Mouse (Mus musculus) midbrain, embryonic 14.5 days (tissue): ENCODE results near the gene 2610042L04Rik. TPM values are rescaled to one million over a fixed set of nuclear protein-coding genes. Genes with fewer than 3 reads are reported as not detected.
"Not testable (repeated sequence)": the region's sequence is repeated elsewhere in the genome, so short reads cannot be mapped to it uniquely, and the experiment has no call there.

Source experiments
- ATAC-seq: fragments of 200-750 bp; cut with Nextera tagmentation; 2 replicates; pipeline ENCODE4 v1.8.0; 2017; ENCODE audit warnings: moderate number of reproducible peaks, moderate library complexity; ENCODE audit not compliant: low FRiP score, low TSS enrichment
- DNase-seq: peaks from one replicate; pipeline ENCODE4 v3.0.0-alpha.2; 2015
- H3K27ac ChIP-seq: fragments of 300-500 bp; sonication (generic); replicated peaks from 2 replicates; pipeline ENCODE4 v1.5.1; 2014; ENCODE audit warnings: mild to moderate bottlenecking, low read depth, low read length, moderate library complexity
- H3K27me3 ChIP-seq: fragments of 300-500 bp; sonication (generic); 2 replicates; pipeline ENCODE4 v1.6.1; 2014; ENCODE audit warnings: low read length, control low read depth, mixed read lengths; ENCODE audit not compliant: control insufficient read depth, insufficient read depth
- H3K36me3 ChIP-seq: fragments of 300-500 bp; sonication (generic); 2 replicates; pipeline ENCODE4 v1.6.1; 2014; ENCODE audit warnings: low read length, control low read depth; ENCODE audit not compliant: control insufficient read depth, insufficient read depth
- H3K4me1 ChIP-seq: fragments of 300-500 bp; sonication (generic); 2 replicates; pipeline ENCODE4 v1.6.1; 2014; ENCODE audit warnings: mild to moderate bottlenecking, antibody characterized with exemption, low read length, control low read depth; ENCODE audit not compliant: control insufficient read depth, insufficient read depth
- H3K4me2 ChIP-seq: fragments of 300-500 bp; sonication (generic); 2 replicates; pipeline ENCODE4 v1.6.1; 2014; ENCODE audit warnings: mild to moderate bottlenecking, low read length, moderate library complexity
- H3K4me3 ChIP-seq: fragments of 300-500 bp; sonication (generic); replicated peaks from 2 replicates; pipeline ENCODE4 v1.5.1; 2014; ENCODE audit warnings: low read depth, low read length
- H3K9ac ChIP-seq: fragments of 300-500 bp; sonication (generic); replicated peaks from 2 replicates; pipeline ENCODE4 v1.6.1; 2014; ENCODE audit warnings: mild to moderate bottlenecking, low read length, moderate library complexity
- H3K9me3 ChIP-seq: fragments of 300-500 bp; sonication (generic); 2 replicates; pipeline ENCODE4 v1.6.1; 2016; ENCODE audit warnings: low read length, control low read depth, mixed read lengths; ENCODE audit not compliant: control insufficient read depth
- WGBS: fragments of 180-500 bp; shearing (Covaris S2); extraction: QIAGEN DNeasy Blood & Tissue Kit; methylation state at CpG from one replicate; pipeline ENCODE4 v1.1.7; 2014; 5-methylcytosine and 5-hydroxymethylcytosine counted together
- polyA plus RNA-seq: library from polyadenylated mRNA; unstranded; fragments of >200 nt; fragmentation: Nextera tagmentation; extraction: Ambion mirVana; gene quantifications from 2 replicates; pipeline ENCODE4 v1.2.1, GENCODE M21; 2014

The 2610042L04Rik gene
- polyA plus RNA-seq, 1 experiment from 2014 or later = 5.9 TPM

DNA sequence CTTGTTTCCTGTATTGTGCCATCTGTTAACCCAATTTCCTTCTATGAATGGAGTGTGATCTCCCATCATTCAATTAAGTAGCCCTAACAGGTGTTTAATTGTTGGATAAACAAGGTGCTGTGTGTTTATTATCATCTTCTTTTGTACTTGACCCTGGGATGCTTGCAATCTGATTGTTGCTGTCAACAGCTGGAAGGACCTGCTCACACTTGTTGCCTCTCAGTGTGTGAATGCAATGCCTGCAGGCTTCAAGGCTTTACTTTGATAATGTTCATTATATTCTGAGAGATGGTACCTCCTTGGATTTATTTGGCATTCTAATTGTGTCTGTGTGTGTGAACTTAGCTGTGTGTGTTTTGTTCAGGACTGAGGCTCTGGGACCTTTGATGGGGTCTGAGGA lies 64.1 kb downstream of the 2610042L04Rik start:
- H3K4me2 ChIP-seq, H3K9me3 ChIP-seq, H3K4me3 ChIP-seq, H3K27ac ChIP-seq, H3K27me3 ChIP-seq, H3K9ac ChIP-seq, DNase-seq, ATAC-seq, H3K36me3 ChIP-seq, H3K4me1 ChIP-seq: not testable (repeated sequence)

DNA sequence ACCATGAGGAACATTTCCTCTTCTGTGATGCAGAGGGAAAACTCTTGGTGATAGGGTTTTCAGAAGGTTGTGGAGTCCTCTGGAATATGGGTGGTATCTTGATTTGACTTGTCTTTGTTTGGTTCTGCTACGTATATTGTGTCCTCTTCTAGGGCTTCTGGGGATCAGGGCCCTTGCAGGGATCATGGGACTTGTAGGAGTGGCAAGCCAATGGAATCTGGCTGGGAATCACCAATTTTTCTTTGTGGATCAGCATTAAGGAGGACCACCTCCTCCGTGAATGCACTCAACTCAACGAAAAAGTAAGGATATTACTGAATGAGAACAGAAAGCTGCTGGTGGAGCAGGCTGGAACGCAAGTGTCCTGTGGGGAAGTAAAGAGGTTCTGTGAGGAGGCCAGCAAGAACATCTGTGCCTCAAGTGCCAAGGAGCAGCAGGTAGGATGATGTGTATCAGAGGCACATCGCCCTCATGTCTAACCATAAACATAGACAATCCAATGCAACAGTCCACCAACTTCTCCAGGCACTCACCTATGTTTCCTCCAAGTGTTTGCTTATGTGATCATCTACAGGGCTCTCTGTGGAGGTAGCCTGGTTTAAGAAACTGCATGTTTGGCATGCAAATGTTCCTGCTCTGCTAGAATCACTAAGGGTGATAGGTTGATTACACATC lies 65.7 kb downstream of the 2610042L04Rik start:
- WGBS = 92% methylated on average over 5 of the region's 5 CpGs

DNA sequence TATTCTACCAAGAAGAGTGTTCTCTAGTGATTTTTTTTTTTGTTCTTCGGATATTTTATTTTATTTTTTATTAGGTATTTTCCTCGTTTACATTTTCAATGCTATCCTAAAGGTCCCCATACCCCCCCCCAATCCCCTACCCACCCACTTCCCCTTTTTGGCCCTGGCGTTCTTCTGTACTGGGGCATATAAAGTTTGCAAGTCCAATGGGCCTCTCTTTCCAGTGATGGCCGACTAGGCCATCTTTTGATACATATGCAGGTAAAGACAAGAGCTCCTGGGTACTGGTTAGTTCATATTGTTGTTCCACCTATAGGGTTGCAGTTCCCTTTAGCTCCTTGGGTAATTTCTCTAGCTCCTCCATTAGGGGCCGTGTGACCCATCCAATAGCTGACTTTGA lies 66.7 kb downstream of the 2610042L04Rik start:
- H3K27ac ChIP-seq, DNase-seq, H3K36me3 ChIP-seq, H3K4me1 ChIP-seq, H3K27me3 ChIP-seq, H3K9ac ChIP-seq, H3K4me2 ChIP-seq, H3K4me3 ChIP-seq, H3K9me3 ChIP-seq, ATAC-seq: not testable (repeated sequence)
- 75% methylated on average over 5 of the region's 5 CpGs for WGBS

More for the DNA sequence above, 65.7 kb downstream of the 2610042L04Rik start:
- H3K9me3 ChIP-seq, H3K4me1 ChIP-seq, H3K27ac ChIP-seq, ATAC-seq, H3K36me3 ChIP-seq, H3K27me3 ChIP-seq, DNase-seq, H3K4me2 ChIP-seq, H3K9ac ChIP-seq, H3K4me3 ChIP-seq: not testable (repeated sequence)

DNA sequence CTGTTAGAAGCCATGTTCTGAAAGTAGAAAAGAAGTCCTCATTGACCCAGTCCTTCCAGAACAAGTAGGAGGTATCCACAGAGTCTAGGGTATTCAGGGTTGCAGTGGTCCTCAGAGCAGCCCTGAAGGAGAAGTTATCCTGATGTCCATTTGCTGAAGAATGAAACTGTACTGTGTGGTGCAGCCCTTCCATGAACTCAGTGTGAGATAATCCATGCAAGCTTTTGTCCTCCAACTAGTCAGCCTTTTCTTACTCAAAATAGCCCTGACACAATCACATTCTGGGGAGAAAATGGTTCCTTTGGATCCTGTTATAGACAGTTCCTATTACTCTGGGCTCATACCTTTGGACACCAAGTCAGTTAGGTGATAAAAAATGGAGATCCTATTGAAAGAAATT lies 69.3 kb downstream of the 2610042L04Rik start:
- H3K9me3 ChIP-seq, H3K27ac ChIP-seq, H3K4me1 ChIP-seq, H3K9ac ChIP-seq, H3K36me3 ChIP-seq, ATAC-seq, DNase-seq, H3K27me3 ChIP-seq, H3K4me3 ChIP-seq, H3K4me2 ChIP-seq: not testable (repeated sequence)

Other genes with a start within 250 kb of the 2610042L04Rik start
- 2.8 and 6.8 TPM in 2 replicates for gene Gm8108, start 224.2 kb upstream of the 2610042L04Rik start, polyA plus RNA-seq
- not detected in 2 replicates for gene Gm3127, start 169.7 kb upstream of the 2610042L04Rik start, polyA plus RNA-seq
- 9.2 and 11.9 TPM in 2 replicates for gene Gm2974, start 152.2 kb upstream of the 2610042L04Rik start, polyA plus RNA-seq
- not detected in 2 replicates for gene Gm3138, start 85.1 kb upstream of the 2610042L04Rik start, polyA plus RNA-seq
- gene Gm3149, start 17.5 kb upstream of the 2610042L04Rik start, polyA plus RNA-seq = not detected in 2 replicates
- not detected in 2 replicates for gene Gm3159, start 62.8 kb downstream of the 2610042L04Rik start, polyA plus RNA-seq
- 6.2 and 8.7 TPM in 2 replicates for gene Gm3164, start 80.7 kb downstream of the 2610042L04Rik start, polyA plus RNA-seq
- 1.7 and 2.0 TPM in 2 replicates for gene Gm3173, start 96.2 kb downstream of the 2610042L04Rik start, polyA plus RNA-seq
- not detected in 2 replicates for gene Gm3182, start 147.0 kb downstream of the 2610042L04Rik start, polyA plus RNA-seq
- not detected in 2 replicates for gene Gm3047, start 220.6 kb downstream of the 2610042L04Rik start, polyA plus RNA-seq